Mouse (Mus musculus): ENCODE data around the gene Gng5. TPM values are rescaled to one million over a fixed set of nuclear protein-coding genes. Genes with fewer than 3 reads are reported as not detected.
A peak's percentile ranks its signal among the peaks of the same experiment; 100 is the strongest.

The Gng5 gene
- 1,522 and 1,550 TPM in 2 replicates for polyA plus RNA-seq (2014; fragmentation: Nextera tagmentation; extraction: Ambion mirVana)

GRCm38 (mm10) chr3:146499431-146500002 is at the start of gene Gng5, which contains the start of gene Spata1:
Gene Gng5 (plus strand): TSS chr3:146499807.
Gene Spata1 (minus strand): TSS chr3:146499753.
- ATAC-seq (replicated peaks; ENCODE audit: insufficient number of reproducible peaks, low FRiP score, low TSS enrichment), result peak; percentile 95
- no peaks in the 10 kb centered on the region for H3K27me3 ChIP-seq (ENCODE audit: control insufficient read depth, insufficient read depth, low read length)
- peak within 1 kb of the TSS; percentile 93 for H3K4me2 ChIP-seq
- H3K36me3 ChIP-seq (ENCODE audit: control insufficient read depth, insufficient read depth, low read length), result peaks cover 8% of the 10 kb centered on the region; the same call in 1 of the 2 replicates
- H3K4me3 ChIP-seq (ENCODE audit: low read depth, low read length), result peak within 1 kb of the TSS; percentile 92
- H3K9me3 ChIP-seq (replicated peaks; ENCODE audit: control insufficient read depth, low read length), result no peaks in the 10 kb centered on the region
- WGBS (ENCODE audit: insufficient replicate concordance), result 0% methylated on average over 44 of the region's 88 CpGs
- H3K9ac ChIP-seq (ENCODE audit: low read depth, low read length), result peak within 1 kb of the TSS; percentile 99
- peak within 1 kb of the TSS; percentile 98 for H3K27ac ChIP-seq (ENCODE audit: low read depth, low read length)
- H3K4me1 ChIP-seq (ENCODE audit: control insufficient read depth, insufficient read depth, low read length), result peaks cover 23% of the 10 kb centered on the region

DNA sequence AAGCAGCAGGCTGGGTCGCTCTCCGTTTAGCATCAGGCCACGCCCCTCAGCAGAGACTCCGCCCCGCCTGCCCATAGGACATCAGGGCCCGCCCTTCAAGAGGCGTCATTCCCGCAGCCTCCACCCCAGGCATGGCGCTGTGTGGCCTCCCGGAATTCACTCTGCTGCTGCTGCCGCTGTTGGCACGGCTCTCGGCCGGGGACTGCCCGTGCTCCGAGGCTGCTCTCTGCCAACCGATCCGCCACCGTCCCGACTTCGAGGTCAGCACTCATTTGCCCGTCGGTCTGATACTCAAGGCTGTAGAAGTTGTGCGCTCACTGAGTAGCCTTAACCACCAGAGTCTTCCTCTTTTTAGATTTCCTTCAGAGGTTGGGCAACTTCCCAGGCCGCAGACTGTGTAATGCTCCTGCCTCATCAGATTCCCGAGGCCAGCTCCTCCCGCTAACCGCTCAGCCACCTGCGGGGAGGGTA is 49.2 kb upstream of the Gng5 start:
- WGBS (ENCODE audit: insufficient replicate concordance), result under 1% methylated on average over 29 of the region's 29 CpGs
- Histone ChIP-seq H3K27me3 (ENCODE audit: control insufficient read depth, insufficient read depth, low read length) (no peaks in the 10 kb centered on the region), H3K27ac (ENCODE audit: low read depth, low read length) (peak overlapping the region; percentile 83), H3K9ac (ENCODE audit: low read depth, low read length) (peak overlapping the region; percentile 82), H3K36me3 (ENCODE audit: control insufficient read depth, insufficient read depth, low read length) (0 out of 2 replicates have a peak, but pooled peaks cover 3% of the 10 kb centered on the region), H3K4me2 (peak overlapping the region; percentile 89), H3K4me1 (ENCODE audit: control insufficient read depth, insufficient read depth, low read length) (peaks cover 12% of the 10 kb centered on the region; the same call in 1 of the 2 replicates), H3K4me3 (ENCODE audit: low read depth, low read length) (peak overlapping the region; percentile 74), H3K9me3 (replicated peaks; ENCODE audit: control insufficient read depth, low read length) (no peaks in the 10 kb centered on the region)
- peak; percentile 98 for ATAC-seq (replicated peaks; ENCODE audit: insufficient number of reproducible peaks, low FRiP score, low TSS enrichment)

DNA sequence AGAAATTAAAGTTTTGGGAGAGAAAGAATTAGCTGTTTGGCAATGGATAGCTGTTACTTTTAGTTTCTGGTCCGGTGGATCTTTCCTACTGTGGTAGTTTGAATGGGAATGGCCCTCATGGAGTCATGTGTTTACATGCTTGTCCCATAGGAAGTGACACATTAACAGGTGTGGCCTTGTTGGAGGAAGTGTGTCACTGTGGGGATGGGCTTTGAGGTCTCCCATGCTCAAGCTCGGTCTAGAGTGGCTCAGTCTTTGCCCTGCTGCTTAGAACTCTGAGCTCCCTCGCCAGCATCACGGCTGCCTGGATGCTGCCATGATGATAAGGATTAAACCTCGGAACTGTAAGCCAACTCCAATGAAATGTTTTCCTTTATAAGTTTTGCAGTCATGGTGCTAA is 48.2 kb upstream of the Gng5 start:
- H3K4me2 ChIP-seq, result no peak overlapping the region
- no peak overlapping the region for H3K4me3 ChIP-seq (ENCODE audit: low read depth, low read length)
- ATAC-seq (replicated peaks; ENCODE audit: insufficient number of reproducible peaks, low FRiP score, low TSS enrichment), result no peak
- WGBS (ENCODE audit: insufficient replicate concordance), result 85% methylated on average over 5 of the region's 5 CpGs
- no peak overlapping the region for H3K9ac ChIP-seq (ENCODE audit: low read depth, low read length)
- H3K27me3 ChIP-seq (ENCODE audit: control insufficient read depth, insufficient read depth, low read length), result no peaks in the 10 kb centered on the region
- no peaks in the 10 kb centered on the region for H3K9me3 ChIP-seq (replicated peaks; ENCODE audit: control insufficient read depth, low read length)
- peaks cover 12% of the 10 kb centered on the region; the same call in 1 of the 2 replicates for H3K4me1 ChIP-seq (ENCODE audit: control insufficient read depth, insufficient read depth, low read length)
- no peak overlapping the region for H3K27ac ChIP-seq (ENCODE audit: low read depth, low read length)
- no peaks in the 10 kb centered on the region for H3K36me3 ChIP-seq (ENCODE audit: control insufficient read depth, insufficient read depth, low read length)

DNA sequence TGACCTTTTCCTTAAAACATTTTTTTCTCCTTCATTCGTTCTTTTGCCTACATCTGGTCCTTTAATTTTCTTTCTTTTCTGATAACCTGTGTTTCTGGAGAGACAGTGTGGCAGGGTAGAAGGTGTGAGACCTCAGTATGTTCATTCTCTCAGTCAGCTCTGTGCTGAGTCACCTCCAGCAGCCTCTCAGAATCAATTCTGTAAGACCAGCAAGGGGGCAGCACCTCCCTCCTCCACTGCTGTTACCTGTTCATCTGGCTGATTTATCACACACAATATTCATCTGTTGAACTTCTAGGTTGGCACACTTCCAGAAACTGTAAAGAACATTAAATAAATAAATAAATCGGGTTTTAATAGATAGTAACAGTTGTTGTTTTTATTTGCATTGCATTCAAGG is 36.7 kb upstream of the Gng5 start:
- no peak overlapping the region for H3K4me2 ChIP-seq
- no peak for ATAC-seq (replicated peaks; ENCODE audit: insufficient number of reproducible peaks, low FRiP score, low TSS enrichment)

DNA sequence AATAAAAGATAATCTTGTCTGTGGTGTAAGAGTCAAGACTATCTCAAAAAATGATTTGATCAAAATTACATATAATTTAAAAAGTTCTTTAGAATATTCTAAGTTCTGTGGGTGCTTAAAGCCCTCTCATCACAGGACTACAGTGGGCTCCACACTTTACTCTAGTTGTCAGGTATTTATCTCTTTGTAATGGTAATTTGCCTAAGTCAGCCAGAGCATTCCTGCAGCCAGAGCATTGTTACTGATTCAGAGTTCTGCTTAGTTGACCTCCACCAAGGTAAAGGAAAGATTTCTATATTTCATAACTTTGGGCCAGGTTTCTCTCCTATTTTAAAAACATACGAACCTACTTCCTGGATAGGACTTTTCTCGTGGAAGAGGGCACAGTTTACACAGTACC is 30.4 kb upstream of the Gng5 start:
- H3K4me3 ChIP-seq (ENCODE audit: low read depth, low read length), result no peak overlapping the region
- ATAC-seq (replicated peaks; ENCODE audit: insufficient number of reproducible peaks, low FRiP score, low TSS enrichment), result no peak
- no peak overlapping the region for H3K9ac ChIP-seq (ENCODE audit: low read depth, low read length)
- no peak overlapping the region for H3K4me2 ChIP-seq
- 81% methylated on average over 2 of the region's 2 CpGs for WGBS (ENCODE audit: insufficient replicate concordance)
- H3K36me3 ChIP-seq (ENCODE audit: control insufficient read depth, insufficient read depth, low read length), result no peaks in the 10 kb centered on the region
- H3K9me3 ChIP-seq (replicated peaks; ENCODE audit: control insufficient read depth, low read length), result no peaks in the 10 kb centered on the region
- no peaks in the 10 kb centered on the region for H3K4me1 ChIP-seq (ENCODE audit: control insufficient read depth, insufficient read depth, low read length)
- no peak overlapping the region for H3K27ac ChIP-seq (ENCODE audit: low read depth, low read length)
- no peaks in the 10 kb centered on the region for H3K27me3 ChIP-seq (ENCODE audit: control insufficient read depth, insufficient read depth, low read length)

More for the DNA sequence above, 36.7 kb upstream of the Gng5 start:
- H3K27ac ChIP-seq (ENCODE audit: low read depth, low read length), result no peak overlapping the region
- H3K9me3 ChIP-seq (replicated peaks; ENCODE audit: control insufficient read depth, low read length), result no peaks in the 10 kb centered on the region
- no peaks in the 10 kb centered on the region for H3K4me1 ChIP-seq (ENCODE audit: control insufficient read depth, insufficient read depth, low read length)
- H3K4me3 ChIP-seq (ENCODE audit: low read depth, low read length), result no peak overlapping the region
- no peaks in the 10 kb centered on the region for H3K27me3 ChIP-seq (ENCODE audit: control insufficient read depth, insufficient read depth, low read length)
- WGBS (ENCODE audit: insufficient replicate concordance), result 55% methylated on average over 2 of the region's 2 CpGs
- no peak overlapping the region for H3K9ac ChIP-seq (ENCODE audit: low read depth, low read length)
- no peaks in the 10 kb centered on the region for H3K36me3 ChIP-seq (ENCODE audit: control insufficient read depth, insufficient read depth, low read length)

DNA sequence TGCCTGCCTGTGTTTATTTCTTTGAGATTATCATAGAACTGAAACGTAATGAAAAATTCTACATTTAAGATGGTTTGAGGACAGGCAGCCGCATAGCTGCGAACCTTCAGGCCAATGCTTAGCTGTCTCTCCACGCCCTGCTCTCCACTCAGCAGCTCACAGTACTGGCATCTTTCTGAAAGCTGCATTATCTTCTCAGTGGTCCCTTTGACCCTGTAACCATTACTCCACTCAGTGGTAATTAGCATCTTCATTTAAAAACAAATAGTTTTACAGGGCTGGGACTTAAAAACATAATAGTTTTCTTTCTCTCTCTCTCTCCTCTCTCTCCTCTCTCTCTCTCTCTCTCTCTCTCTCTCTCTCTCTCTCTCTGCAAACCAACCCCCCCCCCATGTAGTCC is 26.9 kb upstream of the Gng5 start:
- no peak for ATAC-seq (replicated peaks; ENCODE audit: insufficient number of reproducible peaks, low FRiP score, low TSS enrichment)
- H3K4me3 ChIP-seq (ENCODE audit: low read depth, low read length), result no peak overlapping the region
- no peak overlapping the region for H3K9ac ChIP-seq (ENCODE audit: low read depth, low read length)
- no peaks in the 10 kb centered on the region for H3K36me3 ChIP-seq (ENCODE audit: control insufficient read depth, insufficient read depth, low read length)
- no peak overlapping the region for H3K4me2 ChIP-seq
- no peaks in the 10 kb centered on the region for H3K9me3 ChIP-seq (replicated peaks; ENCODE audit: control insufficient read depth, low read length)
- H3K27me3 ChIP-seq (ENCODE audit: control insufficient read depth, insufficient read depth, low read length), result no peaks in the 10 kb centered on the region
- H3K4me1 ChIP-seq (ENCODE audit: control insufficient read depth, insufficient read depth, low read length), result no peaks in the 10 kb centered on the region
- 67% methylated on average over 4 of the region's 4 CpGs for WGBS (ENCODE audit: insufficient replicate concordance)
- no peak overlapping the region for H3K27ac ChIP-seq (ENCODE audit: low read depth, low read length)

DNA sequence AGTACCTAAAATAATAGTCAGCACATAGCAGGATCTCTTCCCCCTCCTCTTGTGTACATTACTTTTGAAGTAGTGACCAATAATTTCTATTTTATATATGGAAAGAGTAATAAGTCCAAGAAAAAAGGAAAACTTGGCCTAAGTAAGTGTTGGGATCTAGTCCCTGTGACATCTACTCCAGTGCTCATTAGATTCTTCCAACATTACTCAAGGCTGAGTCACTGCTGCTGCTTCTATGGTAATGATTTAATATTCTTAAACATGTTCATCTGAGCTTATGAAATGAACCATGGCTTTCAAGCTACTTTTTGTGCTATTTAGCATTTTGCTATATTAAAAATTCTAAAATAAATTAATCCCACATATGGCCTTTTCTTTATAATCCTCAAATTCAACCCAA is 25.9 kb upstream of the Gng5 start:
- Histone ChIP-seq H3K9ac (ENCODE audit: low read depth, low read length) (no peak overlapping the region), H3K4me2 (no peak overlapping the region), H3K27me3 (ENCODE audit: control insufficient read depth, insufficient read depth, low read length) (no peaks in the 10 kb centered on the region), H3K4me1 (ENCODE audit: control insufficient read depth, insufficient read depth, low read length) (no peaks in the 10 kb centered on the region), H3K36me3 (ENCODE audit: control insufficient read depth, insufficient read depth, low read length) (no peaks in the 10 kb centered on the region), H3K4me3 (ENCODE audit: low read depth, low read length) (no peak overlapping the region), H3K9me3 (replicated peaks; ENCODE audit: control insufficient read depth, low read length) (no peaks in the 10 kb centered on the region), H3K27ac (ENCODE audit: low read depth, low read length) (no peak overlapping the region)
- ATAC-seq (replicated peaks; ENCODE audit: insufficient number of reproducible peaks, low FRiP score, low TSS enrichment), result no peak

GRCm38 (mm10) chr3:146474428-146474827 is 25.2 kb upstream of the Gng5 start:
- Histone ChIP-seq H3K9ac (ENCODE audit: low read depth, low read length) (no peak overlapping the region), H3K4me3 (ENCODE audit: low read depth, low read length) (no peak overlapping the region), H3K36me3 (ENCODE audit: control insufficient read depth, insufficient read depth, low read length) (no peaks in the 10 kb centered on the region), H3K27ac (ENCODE audit: low read depth, low read length) (no peak overlapping the region), H3K9me3 (replicated peaks; ENCODE audit: control insufficient read depth, low read length) (no peaks in the 10 kb centered on the region), H3K4me2 (no peak overlapping the region), H3K27me3 (ENCODE audit: control insufficient read depth, insufficient read depth, low read length) (no peaks in the 10 kb centered on the region), H3K4me1 (ENCODE audit: control insufficient read depth, insufficient read depth, low read length) (no peaks in the 10 kb centered on the region)
- no peak for ATAC-seq (replicated peaks; ENCODE audit: insufficient number of reproducible peaks, low FRiP score, low TSS enrichment)
- 86% methylated on average over 3 of the region's 3 CpGs for WGBS (ENCODE audit: insufficient replicate concordance)

- ATAC-seq (replicated peaks; ENCODE audit: insufficient number of reproducible peaks, low FRiP score, low TSS enrichment), result no peak
- WGBS (ENCODE audit: insufficient replicate concordance), result 68% methylated on average over 2 of the region's 2 CpGs
- Histone ChIP-seq H3K4me2 (no peak overlapping the region), H3K4me1 (ENCODE audit: control insufficient read depth, insufficient read depth, low read length) (no peaks in the 10 kb centered on the region), H3K4me3 (ENCODE audit: low read depth, low read length) (no peak overlapping the region), H3K9ac (ENCODE audit: low read depth, low read length) (no peak overlapping the region), H3K27me3 (ENCODE audit: control insufficient read depth, insufficient read depth, low read length) (no peaks in the 10 kb centered on the region), H3K9me3 (replicated peaks; ENCODE audit: control insufficient read depth, low read length) (no peaks in the 10 kb centered on the region), H3K27ac (ENCODE audit: low read depth, low read length) (no peak overlapping the region), H3K36me3 (ENCODE audit: control insufficient read depth, insufficient read depth, low read length) (no peaks in the 10 kb centered on the region)
Observed at GRCm38 (mm10) chr3:146482044-146482443, 17.6 kb upstream of the Gng5 start.
